Mouse (Mus musculus): ENCODE results near the gene Fam107b. TPM values are rescaled to one million over a fixed set of nuclear protein-coding genes. Genes with fewer than 3 reads are reported as not detected.

Gene Fam107b
- polyA plus RNA-seq, 1 experiment from 2014 or later, result 34.4 TPM

GRCm38 (mm10) chr2:3773089-3773488, 202.8 kb downstream of the Fam107b start:
- no peaks in the 10 kb centered on the region for H3K4me1 ChIP-seq (ENCODE audit: control insufficient read depth, insufficient read depth, low read length)

GRCm38 (mm10) chr2:3775569-3775968, 205.3 kb downstream of the Fam107b start:
- Histone ChIP-seq H3K9me3 (ENCODE audit: control insufficient read depth, low read length) (no peaks in the 10 kb centered on the region), H3K4me3 (ENCODE audit: low read depth, low read length) (no peak overlapping the region), H3K36me3 (ENCODE audit: control insufficient read depth, insufficient read depth, low read length) (no peaks in the 10 kb centered on the region), H3K4me1 (ENCODE audit: control insufficient read depth, insufficient read depth, low read length) (no peaks in the 10 kb centered on the region), H3K4me2 (ENCODE audit: low read depth, low read length) (no peak overlapping the region), H3K27ac (ENCODE audit: low read depth, low read length) (no peak overlapping the region), H3K9ac (replicated peaks; ENCODE audit: low read depth, low read length) (no peak overlapping the region), H3K27me3 (ENCODE audit: control insufficient read depth, insufficient read depth, low read length) (no peaks in the 10 kb centered on the region)
- 92% methylated on average over 3 of the region's 3 CpGs for WGBS
- no peak for ATAC-seq (ENCODE audit: low read depth)

More at GRCm38 (mm10) chr2:3773089-3773488, 202.8 kb downstream of the Fam107b start:
- no peak overlapping the region for H3K27ac ChIP-seq (ENCODE audit: low read depth, low read length)
- no peak for ATAC-seq (ENCODE audit: low read depth)
- H3K36me3 ChIP-seq (ENCODE audit: control insufficient read depth, insufficient read depth, low read length), result no peaks in the 10 kb centered on the region
- no peak overlapping the region for H3K4me2 ChIP-seq (ENCODE audit: low read depth, low read length)
- WGBS, result 62% methylated on average over 4 of the region's 4 CpGs
- no peaks in the 10 kb centered on the region for H3K9me3 ChIP-seq (ENCODE audit: control insufficient read depth, low read length)
- H3K9ac ChIP-seq (replicated peaks; ENCODE audit: low read depth, low read length), result no peak overlapping the region
- no peaks in the 10 kb centered on the region for H3K27me3 ChIP-seq (ENCODE audit: control insufficient read depth, insufficient read depth, low read length)
- no peak overlapping the region for H3K4me3 ChIP-seq (ENCODE audit: low read depth, low read length)

DNA sequence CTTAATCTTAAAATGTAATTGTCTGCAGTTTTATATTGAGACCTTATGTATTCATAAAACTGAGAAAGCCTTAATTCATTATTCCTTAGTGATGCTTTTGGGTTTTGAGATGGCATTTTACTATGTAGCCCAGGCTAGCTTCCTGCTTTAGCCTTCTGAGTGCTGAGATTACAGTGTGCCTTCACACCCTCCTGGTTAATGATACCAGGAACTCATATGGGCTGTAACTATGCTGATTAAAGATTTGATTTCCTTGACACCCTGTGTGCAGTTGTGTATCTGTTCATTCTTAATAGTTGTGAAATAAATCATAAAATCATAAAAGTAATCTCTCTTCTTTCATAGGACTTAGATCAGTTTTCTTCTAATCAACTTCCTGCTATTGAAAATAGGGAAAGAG, 205.8 kb downstream of the Fam107b start:
- H3K9ac ChIP-seq (replicated peaks; ENCODE audit: low read depth, low read length), result no peak overlapping the region
- ATAC-seq (ENCODE audit: low read depth), result no peak
- no peak overlapping the region for H3K27ac ChIP-seq (ENCODE audit: low read depth, low read length)
- H3K36me3 ChIP-seq (ENCODE audit: control insufficient read depth, insufficient read depth, low read length), result no peaks in the 10 kb centered on the region
- no peaks in the 10 kb centered on the region for H3K9me3 ChIP-seq (ENCODE audit: control insufficient read depth, low read length)
- H3K4me3 ChIP-seq (ENCODE audit: low read depth, low read length), result no peak overlapping the region
- no peak overlapping the region for H3K4me2 ChIP-seq (ENCODE audit: low read depth, low read length)
- no peaks in the 10 kb centered on the region for H3K27me3 ChIP-seq (ENCODE audit: control insufficient read depth, insufficient read depth, low read length)
- no peaks in the 10 kb centered on the region for H3K4me1 ChIP-seq (ENCODE audit: control insufficient read depth, insufficient read depth, low read length)

- Histone ChIP-seq H3K4me3 (ENCODE audit: low read depth, low read length) (no peak overlapping the region), H3K4me2 (ENCODE audit: low read depth, low read length) (no peak overlapping the region), H3K27ac (ENCODE audit: low read depth, low read length) (no peak overlapping the region), H3K9ac (replicated peaks; ENCODE audit: low read depth, low read length) (no peak overlapping the region), H3K27me3 (ENCODE audit: control insufficient read depth, insufficient read depth, low read length) (no peaks in the 10 kb centered on the region), H3K36me3 (ENCODE audit: control insufficient read depth, insufficient read depth, low read length) (no peaks in the 10 kb centered on the region), H3K9me3 (ENCODE audit: control insufficient read depth, low read length) (no peaks in the 10 kb centered on the region), H3K4me1 (ENCODE audit: control insufficient read depth, insufficient read depth, low read length) (no peaks in the 10 kb centered on the region)
- no peak for ATAC-seq (ENCODE audit: low read depth)
- WGBS, result 87% methylated on average over 6 of the region's 6 CpGs
These were observed 207.4 kb downstream of the Fam107b start for GRCm38 (mm10) chr2:3777696-3778095.

GRCm38 (mm10) chr2:3785546-3785945, 215.3 kb downstream of the Fam107b start:
- Histone ChIP-seq H3K36me3 (ENCODE audit: control insufficient read depth, insufficient read depth, low read length) (no peaks in the 10 kb centered on the region), H3K9ac (replicated peaks; ENCODE audit: low read depth, low read length) (no peak overlapping the region), H3K27ac (ENCODE audit: low read depth, low read length) (no peak overlapping the region), H3K4me1 (ENCODE audit: control insufficient read depth, insufficient read depth, low read length) (no peaks in the 10 kb centered on the region), H3K27me3 (ENCODE audit: control insufficient read depth, insufficient read depth, low read length) (no peaks in the 10 kb centered on the region), H3K4me3 (ENCODE audit: low read depth, low read length) (no peak overlapping the region), H3K4me2 (ENCODE audit: low read depth, low read length) (no peak overlapping the region), H3K9me3 (ENCODE audit: control insufficient read depth, low read length) (no peaks in the 10 kb centered on the region)
- 85% methylated on average over 8 of the region's 8 CpGs for WGBS
- no peak for ATAC-seq (ENCODE audit: low read depth)

DNA sequence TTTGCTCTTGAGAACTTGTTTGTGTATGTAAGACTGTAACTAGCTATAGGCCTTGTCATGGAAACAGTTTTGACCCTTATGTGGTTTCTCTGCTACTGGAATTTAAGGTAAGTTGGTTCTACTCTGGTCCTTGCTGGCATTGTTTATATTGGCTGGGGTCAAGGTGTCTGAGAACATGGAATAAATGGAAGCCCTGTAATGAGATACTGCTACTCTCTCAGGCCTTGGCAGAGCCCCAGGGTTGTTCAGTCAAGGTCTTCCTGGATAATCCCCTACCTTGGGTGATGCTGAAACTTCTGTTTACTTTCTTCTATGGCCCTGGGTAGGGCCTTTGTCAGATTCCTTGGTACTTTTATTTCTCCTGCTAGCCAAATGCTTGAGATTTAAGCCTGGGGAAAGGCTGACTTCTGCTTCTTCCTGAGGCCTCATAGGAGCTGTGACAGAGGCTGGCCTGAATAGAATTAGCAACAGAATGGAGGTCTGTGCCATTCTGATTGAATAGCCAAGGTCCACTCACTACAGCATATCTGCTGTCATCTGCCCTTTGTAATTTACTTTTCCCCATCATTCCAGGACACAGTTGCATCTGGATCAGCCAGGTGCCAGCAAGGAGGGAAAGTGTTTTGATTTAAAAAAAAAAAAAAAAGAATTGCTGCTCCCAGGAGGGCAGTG, 217.6 kb downstream of the Fam107b start:
- no peaks in the 10 kb centered on the region for H3K4me1 ChIP-seq (ENCODE audit: control insufficient read depth, insufficient read depth, low read length)
- no peak for ATAC-seq (ENCODE audit: low read depth)

GRCm38 (mm10) chr2:3788424-3788786, 218.1 kb downstream of the Fam107b start:
- Histone ChIP-seq H3K4me2 (ENCODE audit: low read depth, low read length) (no peak overlapping the region), H3K4me3 (ENCODE audit: low read depth, low read length) (no peak overlapping the region), H3K36me3 (ENCODE audit: control insufficient read depth, insufficient read depth, low read length) (no peaks in the 10 kb centered on the region), H3K27me3 (ENCODE audit: control insufficient read depth, insufficient read depth, low read length) (no peaks in the 10 kb centered on the region), H3K27ac (ENCODE audit: low read depth, low read length) (no peak overlapping the region), H3K4me1 (ENCODE audit: control insufficient read depth, insufficient read depth, low read length) (no peaks in the 10 kb centered on the region), H3K9ac (replicated peaks; ENCODE audit: low read depth, low read length) (no peak overlapping the region), H3K9me3 (ENCODE audit: control insufficient read depth, low read length) (no peaks in the 10 kb centered on the region)
- no peak for ATAC-seq (ENCODE audit: low read depth)
- WGBS, result 85% methylated on average over 3 of the region's 3 CpGs

More for the DNA sequence above, 217.6 kb downstream of the Fam107b start:
- Histone ChIP-seq H3K4me3 (ENCODE audit: low read depth, low read length) (no peak overlapping the region), H3K27ac (ENCODE audit: low read depth, low read length) (no peak overlapping the region), H3K4me2 (ENCODE audit: low read depth, low read length) (no peak overlapping the region), H3K27me3 (ENCODE audit: control insufficient read depth, insufficient read depth, low read length) (no peaks in the 10 kb centered on the region), H3K9me3 (ENCODE audit: control insufficient read depth, low read length) (no peaks in the 10 kb centered on the region), H3K9ac (replicated peaks; ENCODE audit: low read depth, low read length) (no peak overlapping the region), H3K36me3 (ENCODE audit: control insufficient read depth, insufficient read depth, low read length) (no peaks in the 10 kb centered on the region)

DNA sequence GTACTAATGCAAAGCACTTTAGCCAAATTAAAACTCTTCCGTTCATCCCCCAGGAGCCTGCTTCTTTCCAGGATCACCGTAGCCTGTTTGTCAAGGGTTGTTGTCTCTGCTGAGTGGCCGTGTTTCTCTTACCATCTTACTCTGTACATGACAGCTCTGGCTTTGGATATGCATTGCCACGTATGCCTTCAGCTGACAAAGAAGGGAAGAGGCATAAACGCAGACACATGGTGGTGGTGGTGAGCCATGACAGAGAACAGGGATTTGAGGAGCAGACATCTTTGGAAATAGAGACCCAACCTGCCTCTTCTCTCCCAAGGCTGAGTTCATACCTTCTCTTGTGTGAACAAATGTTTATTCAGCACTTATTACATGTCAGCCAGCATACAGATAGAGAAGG, 226.3 kb downstream of the Fam107b start:
- H3K27ac ChIP-seq (ENCODE audit: low read depth, low read length), result no peak overlapping the region
- 66% methylated on average over 5 of the region's 5 CpGs for WGBS
- H3K9ac ChIP-seq (replicated peaks; ENCODE audit: low read depth, low read length), result no peak overlapping the region
- no peaks in the 10 kb centered on the region for H3K4me1 ChIP-seq (ENCODE audit: control insufficient read depth, insufficient read depth, low read length)
- H3K4me2 ChIP-seq (ENCODE audit: low read depth, low read length), result no peak overlapping the region
- no peaks in the 10 kb centered on the region for H3K27me3 ChIP-seq (ENCODE audit: control insufficient read depth, insufficient read depth, low read length)
- H3K4me3 ChIP-seq (ENCODE audit: low read depth, low read length), result no peak overlapping the region
- no peaks in the 10 kb centered on the region for H3K36me3 ChIP-seq (ENCODE audit: control insufficient read depth, insufficient read depth, low read length)
- ATAC-seq (ENCODE audit: low read depth), result no peak
- H3K9me3 ChIP-seq (ENCODE audit: control insufficient read depth, low read length), result no peaks in the 10 kb centered on the region

DNA sequence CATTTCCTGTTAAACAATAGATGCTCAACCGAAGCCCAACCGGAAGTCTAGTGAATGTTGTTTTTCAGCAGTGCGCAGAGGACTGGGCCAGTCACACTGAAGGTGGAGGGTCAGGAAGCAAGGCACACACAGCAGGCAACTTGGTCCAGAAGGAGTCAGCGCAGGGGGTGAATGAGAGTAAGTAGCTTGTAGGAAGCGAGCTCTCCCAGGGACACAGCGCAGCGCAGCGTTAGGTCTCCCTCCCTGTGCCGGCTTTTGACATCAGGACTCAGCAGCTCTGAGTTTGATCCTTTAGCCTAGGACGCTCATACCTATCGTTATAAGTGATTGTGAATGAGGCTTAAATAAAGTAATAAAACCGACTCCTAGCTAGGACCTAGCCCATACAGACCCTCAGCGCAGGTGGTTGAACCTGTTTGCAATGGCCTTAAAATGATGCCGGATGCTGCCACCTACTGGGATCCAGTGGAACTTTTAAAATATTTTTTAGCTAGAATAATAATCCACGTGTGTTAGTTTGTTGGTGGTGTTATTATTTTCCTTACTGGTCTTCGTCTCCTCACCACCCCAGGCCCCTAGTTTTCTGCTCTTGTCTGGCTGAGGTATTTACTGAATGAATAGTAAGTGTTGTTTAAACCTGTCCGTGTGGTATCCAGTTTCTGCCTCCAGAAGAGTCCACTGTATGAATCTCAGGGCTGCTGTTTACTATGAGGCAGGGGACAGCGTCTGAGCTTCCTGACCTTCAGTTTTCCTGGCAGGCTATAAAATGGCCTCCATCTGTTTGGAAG, 229.7 kb downstream of the Fam107b start:
- Histone ChIP-seq H3K9ac (replicated peaks; ENCODE audit: low read depth, low read length) (no peak overlapping the region), H3K9me3 (ENCODE audit: control insufficient read depth, low read length) (no peaks in the 10 kb centered on the region), H3K27me3 (ENCODE audit: control insufficient read depth, insufficient read depth, low read length) (no peaks in the 10 kb centered on the region), H3K36me3 (ENCODE audit: control insufficient read depth, insufficient read depth, low read length) (no peaks in the 10 kb centered on the region), H3K4me1 (ENCODE audit: control insufficient read depth, insufficient read depth, low read length) (no peaks in the 10 kb centered on the region), H3K4me3 (ENCODE audit: low read depth, low read length) (peak overlapping the region; percentile 5), H3K4me2 (ENCODE audit: low read depth, low read length) (peak overlapping the region; percentile 39), H3K27ac (ENCODE audit: low read depth, low read length) (no peak overlapping the region)
- 20% methylated on average over 18 of the region's 18 CpGs for WGBS
- peak; percentile 86 for ATAC-seq (ENCODE audit: low read depth)
